Mouse (Mus musculus) bone marrow macrophage, adult 2 months (primary cell): ENCODE measurements around the gene 4931429L15Rik. TPM values are rescaled to one million over a fixed set of nuclear protein-coding genes. Genes with fewer than 3 reads are reported as not detected.
"Not testable (repeated sequence)": the region's sequence is repeated elsewhere in the genome, so short reads cannot be mapped to it uniquely, and the experiment has no call there.

Experiments
- H3K27ac ChIP-seq: 2 replicates; pipeline ENCODE4 v1.5.1; 2012; ENCODE audit warnings: low read depth, low read length; ENCODE audit not compliant: insufficient read depth
- H3K4me1 ChIP-seq: 2 replicates; pipeline ENCODE4 v1.6.1; 2012; ENCODE audit warnings: low read length; ENCODE audit not compliant: control insufficient read depth, insufficient read depth
- H3K4me3 ChIP-seq: 2 replicates; pipeline ENCODE4 v1.5.1; 2012; ENCODE audit warnings: mild to moderate bottlenecking, low read length, moderate library complexity; ENCODE audit not compliant: insufficient read depth
- CTCF ChIP-seq: IDR thresholded peaks from 2 replicates; pipeline ENCODE4 v1.5.1; 2012; ENCODE audit warnings: low read depth, mild to moderate bottlenecking, low read length, moderate library complexity
- POLR2A ChIP-seq: IDR thresholded peaks from 2 replicates; pipeline ENCODE4 v1.6.1; 2012; ENCODE audit warnings: mild to moderate bottlenecking, low read depth, low read length, borderline replicate concordance
- polyA plus RNA-seq: library from polyadenylated mRNA; stranded (reverse); fragments of >200 nt; gene quantifications from 2 replicates; pipeline ENCODE4 v1.2.4, GENCODE M21; 2012; ENCODE audit not compliant: missing spikeins, insufficient read depth, insufficient read length

The 4931429L15Rik gene
- polyA plus RNA-seq, 1 experiment, result not detected

GRCm38 (mm10) chr9:46338384-46338783 lies 18.6 kb upstream of the 4931429L15Rik start:
- H3K27ac ChIP-seq, result no peak overlapping the region
- H3K4me1 ChIP-seq, result no peaks in the 10 kb centered on the region
- H3K4me3 ChIP-seq, result no peak overlapping the region
- no peak for TF ChIP-seq POLR2A
- no peak for TF ChIP-seq CTCF

- H3K4me1 ChIP-seq, result no peaks in the 10 kb centered on the region
- TF ChIP-seq POLR2A (no peak), CTCF (no peak)
- H3K27ac ChIP-seq, result no peak overlapping the region
- H3K4me3 ChIP-seq, result no peak overlapping the region
Observed at GRCm38 (mm10) chr9:46337852-46338291, 18.1 kb upstream of the 4931429L15Rik start.

GRCm38 (mm10) chr9:46337331-46337730 lies 17.5 kb upstream of the 4931429L15Rik start:
- no peak overlapping the region for H3K27ac ChIP-seq
- no peaks in the 10 kb centered on the region for H3K4me1 ChIP-seq
- H3K4me3 ChIP-seq, result no peak overlapping the region
- TF ChIP-seq CTCF, result no peak
- no peak for TF ChIP-seq POLR2A

GRCm38 (mm10) chr9:46336294-46336693 lies 16.5 kb upstream of the 4931429L15Rik start:
- H3K27ac ChIP-seq, result not testable (repeated sequence)

GRCm38 (mm10) chr9:46335461-46335995 lies 15.7 kb upstream of the 4931429L15Rik start:
- H3K27ac ChIP-seq, result no peak overlapping the region
- H3K4me1 ChIP-seq, result no peaks in the 10 kb centered on the region
- no peak overlapping the region for H3K4me3 ChIP-seq
- TF ChIP-seq CTCF (no peak), POLR2A (no peak)

More at GRCm38 (mm10) chr9:46336294-46336693, 16.5 kb upstream of the 4931429L15Rik start:
- H3K4me3 ChIP-seq, H3K4me1 ChIP-seq: not testable (repeated sequence)

GRCm38 (mm10) chr9:46334471-46335025 lies 14.8 kb upstream of the 4931429L15Rik start:
- TF ChIP-seq POLR2A (no peak), CTCF (no peak)
- Histone ChIP-seq H3K4me1 (no peaks in the 10 kb centered on the region), H3K27ac (no peak overlapping the region), H3K4me3 (no peak overlapping the region)

- TF ChIP-seq POLR2A (no peak), CTCF (no peak)
- no peak overlapping the region for H3K27ac ChIP-seq
- H3K4me3 ChIP-seq, result no peak overlapping the region
- H3K4me1 ChIP-seq, result no peaks in the 10 kb centered on the region
Observed at GRCm38 (mm10) chr9:46331301-46331700, 11.5 kb upstream of the 4931429L15Rik start.

- TF ChIP-seq POLR2A, result no peak
- TF ChIP-seq CTCF, result no peak
Observed at GRCm38 (mm10) chr9:46330586-46330895, 10.8 kb upstream of the 4931429L15Rik start.

DNA sequence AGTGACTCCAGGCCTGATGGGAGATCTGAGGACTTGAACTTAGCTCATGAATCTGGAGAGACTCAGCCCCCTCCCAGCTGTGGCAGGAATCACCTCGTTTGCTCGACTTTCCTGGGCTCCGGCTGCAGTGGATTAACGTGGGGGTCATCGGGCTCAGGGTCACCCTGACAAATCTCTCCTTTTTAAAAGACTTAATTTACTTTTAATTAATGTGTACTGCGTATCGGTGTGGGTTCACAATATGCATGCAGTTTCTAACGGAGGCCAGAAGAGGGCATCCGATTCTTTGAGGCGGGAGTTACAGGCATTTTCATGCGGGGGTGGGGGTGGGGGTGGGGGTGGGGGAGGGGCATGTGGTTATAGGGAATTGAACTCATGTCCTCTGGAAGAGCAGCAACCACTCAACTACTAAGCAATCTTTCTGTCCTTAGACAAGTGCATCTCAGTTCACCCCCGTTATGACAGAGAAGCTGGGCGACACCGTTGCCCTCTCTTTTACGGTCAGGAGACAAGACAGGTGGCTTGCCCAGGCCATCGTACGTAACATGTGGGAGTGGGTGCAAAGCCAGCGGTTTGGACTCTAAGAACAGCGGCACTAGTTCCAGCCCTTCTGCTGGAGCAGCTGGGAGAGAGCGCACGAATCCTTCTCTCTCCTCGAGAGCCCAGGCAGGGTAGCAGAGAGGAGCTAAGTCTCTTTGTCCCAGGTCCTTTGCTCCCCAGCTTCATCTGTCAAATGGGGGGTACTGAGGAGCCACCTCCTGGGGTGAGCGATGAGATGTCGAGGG lies 10.2 kb upstream of the 4931429L15Rik start:
- H3K27ac ChIP-seq, result no peak overlapping the region
- TF ChIP-seq POLR2A, result no peak
- H3K4me3 ChIP-seq, result no peak overlapping the region
- H3K4me1 ChIP-seq, result no peaks in the 10 kb centered on the region

More at GRCm38 (mm10) chr9:46330586-46330895, 10.8 kb upstream of the 4931429L15Rik start:
- Histone ChIP-seq H3K27ac (no peak overlapping the region), H3K4me1 (no peaks in the 10 kb centered on the region), H3K4me3 (no peak overlapping the region)

GRCm38 (mm10) chr9:46329250-46329648 lies 9.5 kb upstream of the 4931429L15Rik start:
- Histone ChIP-seq H3K4me3 (0 out of 2 replicates have a peak overlapping the region, but pooled peaks have one; percentile 7), H3K4me1 (no peaks in the 10 kb centered on the region), H3K27ac (no peak overlapping the region)
- TF ChIP-seq CTCF (no peak), POLR2A (no peak)
